Mouse (Mus musculus) lung, postnatal 14 days (tissue): ENCODE results near the gene Col15a1.

Experiments
- DNase-seq: peaks from one replicate; pipeline ENCODE4 v3.0.0; 2021

The Col15a1 gene

GRCm38 (mm10) chr4:47311467-47311866 is 103.5 kb downstream of the Col15a1 start:
- no peak for DNase-seq

- DNase-seq: no peak
Observed at GRCm38 (mm10) chr4:47311929-47312328, 104.0 kb downstream of the Col15a1 start.

- peak; percentile 33 for DNase-seq
Observed at GRCm38 (mm10) chr4:47312676-47313075, 104.7 kb downstream of the Col15a1 start.

GRCm38 (mm10) chr4:47313710-47314410 is 105.9 kb downstream of the Col15a1 start:
- no peak for DNase-seq

- no peak for DNase-seq
Observed at GRCm38 (mm10) chr4:47315458-47315857, 107.5 kb downstream of the Col15a1 start.

GRCm38 (mm10) chr4:47316432-47316831 is 108.5 kb downstream of the Col15a1 start:
- no peak for DNase-seq

GRCm38 (mm10) chr4:47319561-47320321 is 111.8 kb downstream of the Col15a1 start:
- DNase-seq: no peak

GRCm38 (mm10) chr4:47322315-47322714 is 114.4 kb downstream of the Col15a1 start:
- DNase-seq: no peak

GRCm38 (mm10) chr4:47324206-47324605 is 116.2 kb downstream of the Col15a1 start:
- no peak for DNase-seq

GRCm38 (mm10) chr4:47327782-47328181 is 119.8 kb downstream of the Col15a1 start:
- no peak for DNase-seq

GRCm38 (mm10) chr4:47329285-47329684 is 121.3 kb downstream of the Col15a1 start:
- no peak for DNase-seq

- DNase-seq: no peak
Observed at GRCm38 (mm10) chr4:47330378-47331052, 122.6 kb downstream of the Col15a1 start.

- DNase-seq: no peak
Observed at GRCm38 (mm10) chr4:47332812-47333343, 124.9 kb downstream of the Col15a1 start.

- DNase-seq: no peak
Observed at GRCm38 (mm10) chr4:47333541-47333940, 125.6 kb downstream of the Col15a1 start.

GRCm38 (mm10) chr4:47336941-47337600 is 129.1 kb downstream of the Col15a1 start:
- no peak for DNase-seq

GRCm38 (mm10) chr4:47342632-47343031 is 134.7 kb downstream of the Col15a1 start:
- DNase-seq: no peak

- no peak for DNase-seq
Observed at GRCm38 (mm10) chr4:47347022-47347421, 139.1 kb downstream of the Col15a1 start.

- DNase-seq: no peak
Observed at GRCm38 (mm10) chr4:47349759-47350158, 141.8 kb downstream of the Col15a1 start.

- DNase-seq: peak; percentile 34
Observed at GRCm38 (mm10) chr4:47351386-47352049, 143.6 kb downstream of the Col15a1 start.

- DNase-seq: peak; percentile 41
Observed at GRCm38 (mm10) chr4:47352061-47352661, 144.2 kb downstream of the Col15a1 start.

- DNase-seq: peak; percentile 99
Observed at GRCm38 (mm10) chr4:47352803-47353388, 144.9 kb downstream of the Col15a1 start, which contains the start of gene Tgfbr1. Gene Tgfbr1 (plus strand): TSS chr4:47353222.
